Mouse (Mus musculus) lung, postnatal 0 days (tissue): ENCODE results near the gene Parg. TPM values are rescaled to one million over a fixed set of nuclear protein-coding genes. Genes with fewer than 3 reads are reported as not detected.

Experiments used
- ATAC-seq: fragments of 200-750 bp; cut with Nextera tagmentation; 2 replicates; pipeline ENCODE4 v1.8.0; 2017; ENCODE audit warnings: moderate library complexity
- DNase-seq: peaks from one replicate; pipeline ENCODE4 v3.0.0-alpha.2; 2016; ENCODE audit warnings: low spot score
- H3K27ac ChIP-seq: fragments of 300-500 bp; sonication (generic); 2 replicates; pipeline ENCODE4 v1.5.1; 2014; ENCODE audit warnings: antibody characterized with exemption, mild to moderate bottlenecking, low read length, mixed read lengths
- H3K27me3 ChIP-seq: fragments of 300-500 bp; sonication (generic); replicated peaks from 2 replicates; pipeline ENCODE4 v1.6.1; 2014; ENCODE audit warnings: low read length, mixed read lengths; ENCODE audit not compliant: insufficient read depth
- H3K36me3 ChIP-seq: fragments of 300-500 bp; sonication (generic); 2 replicates; pipeline ENCODE4 v1.6.1; 2014; ENCODE audit warnings: low read length, mixed read lengths; ENCODE audit not compliant: insufficient read depth
- H3K4me1 ChIP-seq: fragments of 300-500 bp; sonication (generic); 2 replicates; pipeline ENCODE4 v1.6.1; 2014; ENCODE audit warnings: antibody characterized with exemption, low read depth, low read length, mixed read lengths; ENCODE audit not compliant: insufficient read depth
- H3K4me2 ChIP-seq: fragments of 300-500 bp; sonication (generic); replicated peaks from 2 replicates; pipeline ENCODE4 v1.6.1; 2014; ENCODE audit warnings: low read depth, mild to moderate bottlenecking, low read length, moderate library complexity, mixed read lengths
- H3K4me3 ChIP-seq: fragments of 300-500 bp; sonication (generic); 2 replicates; pipeline ENCODE4 v1.5.1; 2014; ENCODE audit warnings: low read depth, low read length
- H3K9ac ChIP-seq: fragments of 300-500 bp; sonication (generic); replicated peaks from 2 replicates; pipeline ENCODE4 v1.6.1; 2014; ENCODE audit warnings: low read depth, mild to moderate bottlenecking
- H3K9me3 ChIP-seq: fragments of 300-500 bp; sonication (generic); 2 replicates; pipeline ENCODE4 v1.6.1; 2016; ENCODE audit warnings: low read length, mixed read lengths
- CTCF ChIP-seq: IDR thresholded peaks from 2 replicates; pipeline ENCODE4 v1.5.1; 2016; ENCODE audit warnings: antibody characterized with exemption, mild to moderate bottlenecking
- EP300 ChIP-seq: IDR thresholded peaks from 2 replicates; pipeline ENCODE4 v1.6.1; 2016; ENCODE audit warnings: antibody characterized with exemption, mild to moderate bottlenecking, control low read depth
- WGBS: fragments of 180-500 bp; shearing (Covaris S2); extraction: QIAGEN DNeasy Blood & Tissue Kit; methylation state at CpG from one replicate; pipeline ENCODE4 v1.1.7; 2014; 5-methylcytosine and 5-hydroxymethylcytosine counted together
- polyA plus RNA-seq: library from polyadenylated mRNA; unstranded; fragments of >200 nt; fragmentation: Nextera tagmentation; extraction: Ambion mirVana; gene quantifications from 2 replicates; pipeline ENCODE4 v1.2.1, GENCODE M21; 2015

Gene Parg
- polyA plus RNA-seq, 1 experiment from 2014 or later: 16.5 TPM

GRCm38 (mm10) chr14:32302423-32302822 is 100.7 kb downstream of the Parg start:
- 83% methylated on average over 7 of the region's 7 CpGs for WGBS
- H3K27ac ChIP-seq: no peak overlapping the region

DNA sequence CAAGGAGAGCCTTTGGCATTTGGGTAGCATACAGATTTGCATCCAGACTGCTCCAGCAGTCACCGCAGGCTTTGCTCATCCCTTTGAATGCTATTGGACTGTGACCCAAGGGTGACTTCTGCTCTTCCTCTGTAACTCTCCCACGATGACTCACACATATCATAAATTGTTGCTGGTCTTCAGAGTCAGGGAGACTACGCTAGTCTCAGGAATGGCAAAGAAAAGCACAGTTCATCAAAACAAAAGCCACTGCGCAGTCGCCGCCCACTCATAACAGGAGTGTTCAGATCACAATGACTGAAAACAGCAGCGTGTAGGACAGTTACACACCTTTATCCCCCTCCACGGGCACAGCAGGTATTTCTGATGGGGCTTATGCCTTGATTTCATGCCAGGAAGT is 103.2 kb downstream of the Parg start:
- Histone ChIP-seq H3K9me3 (no peaks in the 10 kb centered on the region), H3K4me1 (no peaks in the 10 kb centered on the region), H3K9ac (no peak overlapping the region), H3K27me3 (no peaks in the 10 kb centered on the region), H3K36me3 (no peaks in the 10 kb centered on the region), H3K4me2 (no peak overlapping the region), H3K4me3 (no peak overlapping the region), H3K27ac (no peak overlapping the region)
- TF ChIP-seq EP300: no peak
- TF ChIP-seq CTCF: no peak
- WGBS: 88% methylated on average over 8 of the region's 8 CpGs
- ATAC-seq (no peak), DNase-seq (no peak)

More at GRCm38 (mm10) chr14:32302423-32302822, 100.7 kb downstream of the Parg start:
- no peaks in the 10 kb centered on the region for H3K9me3 ChIP-seq
- ATAC-seq (no peak), DNase-seq (no peak)
- peaks cover 13% of the 10 kb centered on the region; the same call in 1 of the 2 replicates for H3K36me3 ChIP-seq
- TF ChIP-seq CTCF (no peak), EP300 (no peak)
- no peaks in the 10 kb centered on the region for H3K27me3 ChIP-seq
- no peak overlapping the region for H3K9ac ChIP-seq
- no peak overlapping the region for H3K4me3 ChIP-seq
- H3K4me1 ChIP-seq: no peaks in the 10 kb centered on the region
- no peak overlapping the region for H3K4me2 ChIP-seq

DNA sequence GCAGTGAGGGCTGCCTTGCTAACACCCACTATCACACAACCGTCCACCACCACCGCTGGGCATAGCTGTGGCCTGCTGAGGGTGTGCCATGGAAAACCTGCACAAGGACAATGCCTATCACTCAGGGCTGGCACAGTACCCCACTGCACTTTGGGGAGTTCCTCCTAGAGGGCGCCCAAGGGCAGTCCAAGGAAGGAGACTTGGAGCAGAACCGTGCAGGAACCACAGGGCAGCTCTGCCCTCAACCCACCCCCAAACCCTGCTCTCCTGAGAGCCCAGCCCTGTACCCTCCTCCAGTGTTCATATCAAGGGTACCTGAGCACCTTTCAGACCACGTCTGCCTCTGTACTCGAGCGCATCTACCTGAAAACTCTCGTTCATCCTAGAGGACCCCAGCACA is 108.1 kb downstream of the Parg start:
- ATAC-seq (no peak), DNase-seq (peak; percentile 7)
- no peak overlapping the region for H3K9ac ChIP-seq
- no peak overlapping the region for H3K4me3 ChIP-seq
- TF ChIP-seq CTCF (peak; percentile 67), EP300 (no peak)
- H3K9me3 ChIP-seq: no peaks in the 10 kb centered on the region
- H3K36me3 ChIP-seq: no peaks in the 10 kb centered on the region
- H3K27me3 ChIP-seq: no peaks in the 10 kb centered on the region
- no peak overlapping the region for H3K27ac ChIP-seq
- H3K4me2 ChIP-seq: no peak overlapping the region
- 43% methylated on average over 7 of the region's 8 CpGs for WGBS
- no peaks in the 10 kb centered on the region for H3K4me1 ChIP-seq

DNA sequence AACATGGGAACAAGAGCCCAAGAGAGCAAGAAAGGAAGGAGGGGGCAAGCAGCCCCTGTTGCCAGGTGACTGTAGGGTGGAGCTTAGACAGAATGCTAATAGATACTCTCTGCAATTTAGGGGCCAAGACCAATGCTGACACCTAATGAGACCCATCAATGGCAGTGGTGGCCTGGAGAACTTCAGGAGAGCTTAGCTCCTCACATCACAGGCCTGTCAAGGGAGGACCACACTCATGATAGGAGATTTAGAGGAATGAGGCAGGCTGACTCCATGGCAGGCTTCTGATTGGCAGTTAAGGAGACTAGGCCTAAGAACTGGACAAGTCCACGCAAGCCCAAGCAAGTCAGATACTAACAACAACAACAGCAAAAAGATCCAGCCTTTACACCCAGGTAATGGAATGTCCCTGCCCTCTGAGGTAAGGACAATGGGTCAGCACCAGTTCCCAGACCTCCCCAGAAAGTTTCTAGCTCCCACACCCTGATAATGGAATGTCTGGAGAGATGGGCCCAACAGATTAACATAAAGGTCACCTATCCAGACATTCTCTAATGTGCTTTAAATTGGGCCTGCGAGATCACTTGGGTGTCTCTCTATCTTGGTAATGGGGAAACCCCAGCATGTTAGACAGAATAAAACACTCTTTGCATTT is 109.8 kb downstream of the Parg start:
- 90% methylated on average over 2 of the region's 2 CpGs for whole genome bisulfite sequencing
- DNase-seq (no peak), ATAC-seq (no peak)
- H3K4me2 ChIP-seq: no peak overlapping the region
- no peak overlapping the region for H3K4me3 ChIP-seq
- no peaks in the 10 kb centered on the region for H3K4me1 ChIP-seq
- no peak for TF ChIP-seq CTCF
- TF ChIP-seq EP300: no peak
- H3K27me3 ChIP-seq: no peaks in the 10 kb centered on the region
- no peak overlapping the region for H3K27ac ChIP-seq
- H3K9ac ChIP-seq: no peak overlapping the region
- no peaks in the 10 kb centered on the region for H3K9me3 ChIP-seq
- H3K36me3 ChIP-seq: no peaks in the 10 kb centered on the region

DNA sequence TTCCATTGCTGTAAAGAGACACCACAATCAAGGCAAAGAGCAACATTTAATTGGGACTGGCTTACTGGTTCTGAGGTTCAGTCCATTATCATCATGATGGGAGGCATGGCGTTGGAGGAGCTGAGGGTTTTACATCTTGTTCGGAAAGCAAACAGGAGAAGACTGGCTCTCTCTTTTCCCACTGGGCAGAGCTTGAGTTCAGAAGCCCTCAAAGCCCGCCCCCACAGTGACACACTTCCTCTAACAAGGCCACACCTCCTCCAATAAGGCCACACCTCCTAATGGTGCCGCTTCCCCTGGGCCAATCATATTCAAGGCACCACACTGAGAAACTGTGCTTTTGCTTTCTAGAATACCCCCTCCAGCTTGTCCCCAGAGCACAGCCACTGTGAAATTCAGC is 116.1 kb downstream of the Parg start:
- H3K36me3 ChIP-seq: no peaks in the 10 kb centered on the region
- no peaks in the 10 kb centered on the region for H3K9me3 ChIP-seq
- no peaks in the 10 kb centered on the region for H3K4me1 ChIP-seq
- H3K4me2 ChIP-seq: no peak overlapping the region
- DNase-seq (no peak), ATAC-seq (no peak)
- WGBS: 12% methylated on average over 4 of the region's 4 CpGs
- H3K4me3 ChIP-seq: no peak overlapping the region
- H3K27me3 ChIP-seq: no peaks in the 10 kb centered on the region
- TF ChIP-seq EP300: no peak
- H3K9ac ChIP-seq: no peak overlapping the region
- no peak overlapping the region for H3K27ac ChIP-seq

- peak within 1 kb of the TSS; percentile 84 for H3K4me2 ChIP-seq
- no peaks in the 10 kb centered on the region for H3K9me3 ChIP-seq
- ATAC-seq: peak; percentile 86
- peak within 1 kb of the TSS; percentile 61 for H3K4me3 ChIP-seq
- H3K27ac ChIP-seq: no peak within 1 kb of the TSS
- TF ChIP-seq EP300 (no peak), CTCF (no peak)
- H3K9ac ChIP-seq: no peak within 1 kb of the TSS
- WGBS: 3% methylated on average over 44 of the region's 50 CpGs
- H3K27me3 ChIP-seq: no peaks in the 10 kb centered on the region
- no peaks in the 10 kb centered on the region for H3K4me1 ChIP-seq
- DNase-seq: peak; percentile 79
- H3K36me3 ChIP-seq: no peaks in the 10 kb centered on the region
Measured at GRCm38 (mm10) chr14:32321732-32322685, 120.3 kb downstream of the Parg start, which contains the start of gene Ogdhl. TSS of gene Ogdhl (plus strand) at chr14:32322019.
